Mouse (Mus musculus): ENCODE results near the gene Zbtb38.

GRCm38 (mm10) chr9:96675763-96676640 lies 76.6 kb downstream of the Zbtb38 start:
- TF ChIP-seq GATA1 (IDR thresholded peaks at IDR 0.05; ENCODE audit: low read length) (no peak), TAL1 (IDR thresholded peaks at IDR 0.05; ENCODE audit: low read length) (no peak)
